Mouse (Mus musculus) lung, adult 18-20 months (tissue): ENCODE results near the gene Olfr1447.

ENCODE experiments used
- DNase-seq, 2 experiments: peaks; one replicate each; pipeline ENCODE4 v3.0.0; 2022; ENCODE audit warnings: mixed read lengths in 2 of 2

Olfr1447 gene

GRCm38 (mm10) chr19:12903643-12904042 lies at the start of gene Olfr1447:
Gene Olfr1447 (minus strand): TSS chr19:12903743.
- DNase-seq, result no peak

DNA sequence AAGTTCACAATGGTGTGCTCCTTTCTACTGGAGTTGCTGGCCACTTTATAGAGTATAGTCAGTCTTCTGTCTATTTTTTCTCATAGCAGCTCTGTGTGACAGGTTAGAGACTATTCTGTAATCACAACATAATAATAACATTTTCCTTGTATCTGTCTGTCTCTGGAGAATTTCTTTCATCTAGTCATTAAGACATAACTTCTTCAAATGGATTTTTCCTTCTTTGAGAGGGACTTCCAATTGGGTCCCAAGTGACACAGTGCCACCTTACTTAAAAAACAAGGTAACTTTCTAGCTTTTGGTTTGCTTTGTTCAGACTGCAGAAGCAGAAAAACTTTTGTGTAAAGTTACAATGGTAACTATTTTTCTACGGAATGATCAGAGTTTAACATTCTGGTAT lies 46.4 kb upstream of the Olfr1447 start, which contains the start of gene Olfr1450:
Gene Olfr1450, plus strand, starts transcription at position 301 of the 400 bp plus-strand sequence.
- DNase-seq, result no peak

GRCm38 (mm10) chr19:12930540-12930939 lies 27.0 kb upstream of the Olfr1447 start, which contains the start of gene Olfr1449:
Gene Olfr1449 (plus strand): TSS chr19:12930840.
- no peak for DNase-seq

DNA sequence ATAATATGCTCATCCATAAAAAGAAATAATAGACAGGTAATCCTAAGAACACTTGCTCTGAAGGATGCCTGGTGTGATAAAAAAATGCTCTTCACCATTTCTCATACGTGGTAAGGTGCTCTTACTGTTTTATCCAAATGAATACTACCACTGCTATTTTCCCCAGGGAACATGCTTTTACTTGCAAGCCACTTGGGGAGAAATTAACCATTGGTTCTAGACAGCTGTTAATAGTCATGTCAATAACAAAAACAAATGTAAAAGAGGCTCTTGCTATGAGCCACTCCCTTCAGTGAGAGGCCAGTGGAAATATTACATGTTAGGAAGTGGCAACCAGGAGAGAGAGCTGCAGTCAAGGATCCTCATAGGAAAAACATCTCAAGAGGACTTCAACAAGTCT lies 20.8 kb upstream of the Olfr1447 start, which contains the start of gene Olfr1448:
Gene Olfr1448, minus strand, starts transcription at position 101 of the 400 bp plus-strand sequence.
- DNase-seq, result no peak

GRCm38 (mm10) chr19:12893424-12893823 lies 10.1 kb downstream of the Olfr1447 start, which contains the start of gene Olfr1446:
Gene Olfr1446 (minus strand): TSS chr19:12893524.
- DNase-seq, result no peak

DNA sequence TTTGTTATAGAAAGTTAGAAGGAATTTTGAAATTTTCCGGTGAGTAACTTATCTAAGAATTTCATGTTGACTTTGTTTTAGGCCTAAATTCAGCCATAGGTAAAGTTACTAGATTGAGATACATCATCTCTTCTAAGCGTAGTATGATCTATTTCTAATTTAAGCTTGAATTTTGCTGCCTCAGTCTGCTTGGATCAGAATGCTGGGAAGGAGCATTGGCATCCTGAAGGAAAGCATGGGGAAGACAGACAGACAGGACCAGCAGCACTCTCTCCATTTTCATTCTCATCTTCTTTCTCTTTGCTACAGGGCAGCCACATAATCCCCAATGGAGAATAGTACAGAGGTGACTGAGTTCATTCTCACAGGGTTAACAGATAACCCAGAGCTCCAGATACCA lies 20.0 kb downstream of the Olfr1447 start, which contains the start of gene Olfr1445:
Gene Olfr1445, plus strand, starts transcription at position 301 of the 400 bp plus-strand sequence.
- no peak for DNase-seq

DNA sequence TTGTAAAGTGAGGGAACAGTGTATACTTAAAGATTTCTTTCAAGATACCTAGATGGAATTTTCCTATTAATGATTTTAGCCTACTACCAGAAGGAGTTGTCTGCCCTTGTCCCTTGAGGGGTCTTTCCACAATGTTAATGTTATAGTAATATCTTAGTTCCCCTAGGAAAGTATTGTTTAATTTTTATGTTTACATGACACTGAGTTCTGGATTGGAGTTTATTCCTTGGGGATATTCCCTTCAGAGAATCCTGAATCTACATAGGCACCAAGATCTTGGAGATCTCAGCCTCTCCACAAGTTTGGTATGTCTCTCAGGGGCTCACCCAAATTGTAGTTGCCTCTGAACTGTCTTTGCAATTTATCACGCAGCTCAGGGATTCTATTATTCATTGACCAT lies 46.6 kb downstream of the Olfr1447 start, which contains the start of gene Olfr1444:
Gene Olfr1444, plus strand, starts transcription at position 301 of the 400 bp plus-strand sequence.
- no peak for DNase-seq
